Mouse (Mus musculus) ovary, postnatal 36 days (tissue): ENCODE results near the gene Slc32a1.

Source experiments
- DNase-seq: peaks from one replicate; pipeline ENCODE4 v3.0.0; 2022; ENCODE audit warnings: low spot score, mixed read lengths

The Slc32a1 gene

DNA sequence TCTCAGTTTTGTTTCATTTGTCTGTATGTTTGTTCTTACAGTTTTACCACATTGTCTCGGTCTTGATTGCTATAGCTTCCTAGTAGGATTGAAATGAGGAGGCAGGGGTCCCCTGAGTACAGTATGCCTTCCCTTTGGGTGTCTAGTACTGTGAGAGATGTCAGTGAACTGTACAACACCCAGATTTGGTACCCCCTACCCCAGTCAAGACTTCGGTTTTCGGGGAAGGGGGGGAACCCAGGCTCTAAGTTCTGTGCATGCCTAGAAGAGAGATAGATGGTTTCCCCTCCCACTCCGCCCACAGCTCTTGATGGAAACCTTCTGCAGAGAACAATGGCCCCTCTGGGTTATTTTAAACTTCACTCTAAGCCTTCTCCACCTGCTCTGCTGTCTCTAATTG is 54.5 kb downstream of the Slc32a1 start, which contains the start of gene Ppp1r16b:
Gene Ppp1r16b (plus strand): TSS at position 301 of the 400 bp plus-strand sequence.
- no peak for DNase-seq
